Mouse (Mus musculus): ENCODE data around the gene Caln1. TPM values are rescaled to one million over a fixed set of nuclear protein-coding genes. Genes with fewer than 3 reads are reported as not detected.

The Caln1 gene
- polyA plus RNA-seq, 1 experiment from 2014 or later = 49.3 TPM

DNA sequence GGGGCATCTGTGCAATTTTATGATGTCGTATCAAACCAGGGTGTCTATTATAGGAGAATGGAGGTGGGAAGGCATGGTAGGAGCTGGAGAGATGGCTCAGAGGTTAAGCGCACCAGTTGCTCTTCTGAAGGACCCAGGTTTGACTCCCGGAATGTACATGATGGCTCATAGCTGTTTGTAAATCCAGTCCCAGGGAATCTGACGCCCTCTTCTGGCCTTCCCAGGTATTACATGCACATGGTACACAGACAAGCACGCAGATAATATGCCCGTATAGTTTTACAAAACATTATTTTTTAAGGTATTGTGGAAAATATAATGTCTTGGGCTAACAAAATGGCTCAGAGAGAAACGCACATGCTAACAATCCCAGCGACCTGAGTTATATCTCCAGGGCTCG lies 443.8 kb downstream of the Caln1 start:
- Histone ChIP-seq H3K36me3 (ENCODE audit: control insufficient read depth, insufficient read depth, low read length) (no peaks in the 10 kb centered on the region), H3K9ac (ENCODE audit: low read depth, low read length) (no peak overlapping the region), H3K9me3 (ENCODE audit: control insufficient read depth, low read length) (no peaks in the 10 kb centered on the region), H3K4me3 (ENCODE audit: low read length) (no peak overlapping the region), H3K27me3 (replicated peaks; ENCODE audit: control insufficient read depth, insufficient read depth, low read length) (no peaks in the 10 kb centered on the region), H3K4me1 (ENCODE audit: control insufficient read depth, insufficient read depth, low read depth, low read length) (no peaks in the 10 kb centered on the region), H3K4me2 (ENCODE audit: low read length) (no peak overlapping the region), H3K27ac (ENCODE audit: low read depth, low read length) (no peak overlapping the region)
- 89% methylated on average over 9 of the region's 9 CpGs for WGBS
- no peak for ATAC-seq

DNA sequence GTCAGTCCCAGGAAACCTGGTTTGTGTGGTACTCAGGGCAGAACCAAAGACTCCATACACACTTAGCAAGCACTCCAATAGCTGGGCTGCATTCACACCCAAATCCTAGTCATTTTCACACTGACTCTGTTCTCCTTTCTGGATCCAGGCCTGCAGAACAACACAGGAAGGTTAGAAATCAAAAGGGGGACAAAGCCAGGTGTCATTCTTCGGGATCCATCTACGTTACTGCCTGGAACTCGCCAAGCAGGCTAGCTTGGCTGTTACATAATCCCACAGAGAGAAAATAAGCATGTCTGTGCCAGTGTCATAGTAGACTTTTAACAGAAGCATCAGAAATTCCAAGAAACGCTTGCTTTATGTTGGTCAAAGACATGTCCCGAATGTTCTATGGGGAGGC lies 446.1 kb downstream of the Caln1 start:
- Histone ChIP-seq H3K27ac (ENCODE audit: low read depth, low read length) (no peak overlapping the region), H3K27me3 (replicated peaks; ENCODE audit: control insufficient read depth, insufficient read depth, low read length) (no peaks in the 10 kb centered on the region), H3K9ac (ENCODE audit: low read depth, low read length) (no peak overlapping the region), H3K9me3 (ENCODE audit: control insufficient read depth, low read length) (no peaks in the 10 kb centered on the region), H3K4me2 (ENCODE audit: low read length) (no peak overlapping the region), H3K4me1 (ENCODE audit: control insufficient read depth, insufficient read depth, low read depth, low read length) (no peaks in the 10 kb centered on the region), H3K4me3 (ENCODE audit: low read length) (no peak overlapping the region), H3K36me3 (ENCODE audit: control insufficient read depth, insufficient read depth, low read length) (no peaks in the 10 kb centered on the region)
- 90% methylated on average over 5 of the region's 5 CpGs for WGBS
- ATAC-seq = no peak

DNA sequence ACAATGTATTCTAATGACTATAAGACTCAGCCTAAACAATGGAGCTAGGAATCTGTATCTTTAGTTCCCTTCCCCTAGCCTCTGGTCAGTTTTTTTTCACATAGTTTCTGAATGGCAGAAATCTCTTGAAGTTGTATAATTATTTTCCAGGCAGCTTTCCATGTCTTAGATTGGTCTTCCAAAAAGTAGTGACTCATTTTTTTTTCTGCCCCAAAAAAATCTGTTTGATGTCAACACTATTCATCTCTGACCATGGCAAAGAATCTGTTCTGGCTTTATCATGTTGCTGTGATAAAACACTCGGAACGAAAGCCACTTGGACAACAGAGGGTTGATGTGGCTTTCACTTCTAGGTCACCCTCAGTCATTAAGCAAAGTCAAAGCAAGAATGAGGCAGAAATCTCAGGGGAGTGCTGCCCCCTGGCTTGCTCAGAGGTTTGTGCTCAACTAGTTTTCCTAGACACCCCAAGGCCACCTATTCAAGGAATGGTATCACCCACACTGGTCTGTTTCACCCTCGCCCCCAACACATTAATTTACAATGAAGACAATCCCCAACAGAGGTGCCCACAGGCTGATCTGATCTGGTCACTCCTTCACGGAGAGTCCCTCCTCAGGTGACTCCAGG lies 450.9 kb downstream of the Caln1 start:
- no peaks in the 10 kb centered on the region for H3K9me3 ChIP-seq (ENCODE audit: control insufficient read depth, low read length)
- no peak for ATAC-seq
- H3K4me2 ChIP-seq (ENCODE audit: low read length) = no peak overlapping the region
- no peak overlapping the region for H3K9ac ChIP-seq (ENCODE audit: low read depth, low read length)
- H3K4me3 ChIP-seq (ENCODE audit: low read length) = no peak overlapping the region
- no peaks in the 10 kb centered on the region for H3K27me3 ChIP-seq (replicated peaks; ENCODE audit: control insufficient read depth, insufficient read depth, low read length)
- no peaks in the 10 kb centered on the region for H3K4me1 ChIP-seq (ENCODE audit: control insufficient read depth, insufficient read depth, low read depth, low read length)
- no peak overlapping the region for H3K27ac ChIP-seq (ENCODE audit: low read depth, low read length)
- H3K36me3 ChIP-seq (ENCODE audit: control insufficient read depth, insufficient read depth, low read length) = no peaks in the 10 kb centered on the region
- WGBS = 83% methylated on average over 4 of the region's 4 CpGs

DNA sequence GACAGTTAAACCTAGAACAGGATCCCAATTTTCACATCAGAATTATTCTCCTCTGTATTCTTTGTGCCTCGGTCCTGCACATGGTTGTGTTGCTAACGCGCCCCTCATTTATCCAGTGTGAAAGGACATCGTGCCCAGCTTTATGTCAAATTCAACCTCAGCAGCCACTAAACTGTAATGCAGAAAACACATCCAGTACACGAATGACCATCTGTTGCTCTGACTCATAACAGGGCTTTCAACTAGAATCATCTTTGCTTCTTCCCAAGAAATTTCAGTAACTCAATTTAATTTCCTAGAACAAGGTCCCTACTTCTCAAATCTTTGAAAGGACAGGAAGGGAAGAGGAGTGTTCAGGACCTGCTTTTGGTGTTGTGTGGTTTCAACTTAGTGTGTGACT lies 451.4 kb downstream of the Caln1 start:
- Histone ChIP-seq H3K9ac (ENCODE audit: low read depth, low read length) (no peak overlapping the region), H3K27ac (ENCODE audit: low read depth, low read length) (no peak overlapping the region), H3K27me3 (replicated peaks; ENCODE audit: control insufficient read depth, insufficient read depth, low read length) (no peaks in the 10 kb centered on the region), H3K4me3 (ENCODE audit: low read length) (no peak overlapping the region), H3K36me3 (ENCODE audit: control insufficient read depth, insufficient read depth, low read length) (no peaks in the 10 kb centered on the region), H3K4me2 (ENCODE audit: low read length) (no peak overlapping the region), H3K9me3 (ENCODE audit: control insufficient read depth, low read length) (no peaks in the 10 kb centered on the region), H3K4me1 (ENCODE audit: control insufficient read depth, insufficient read depth, low read depth, low read length) (no peaks in the 10 kb centered on the region)
- no peak for ATAC-seq
- WGBS = 91% methylated on average over 5 of the region's 5 CpGs

DNA sequence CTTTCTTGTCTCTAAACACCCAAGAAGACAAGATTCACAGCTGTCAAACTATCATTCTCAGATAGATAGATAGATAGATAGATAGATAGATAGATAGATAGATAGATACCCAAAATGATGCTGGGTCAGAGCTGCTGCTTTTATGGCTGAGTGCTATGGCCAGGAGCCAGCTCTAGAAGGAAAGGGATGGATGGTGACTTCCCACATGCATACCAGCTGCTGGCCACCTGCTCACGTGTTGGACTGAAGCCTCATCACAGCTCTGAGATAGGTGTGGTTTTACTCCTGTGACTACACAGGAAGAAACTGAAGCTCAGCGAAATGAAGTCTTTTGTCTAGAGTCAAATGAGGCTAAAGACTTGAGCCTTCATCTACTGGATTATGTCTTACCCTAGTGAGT lies 456.5 kb downstream of the Caln1 start:
- Histone ChIP-seq H3K36me3 (ENCODE audit: control insufficient read depth, insufficient read depth, low read length) (no peaks in the 10 kb centered on the region), H3K9ac (ENCODE audit: low read depth, low read length) (no peak overlapping the region), H3K4me3 (ENCODE audit: low read length) (no peak overlapping the region), H3K4me1 (ENCODE audit: control insufficient read depth, insufficient read depth, low read depth, low read length) (no peaks in the 10 kb centered on the region), H3K27me3 (replicated peaks; ENCODE audit: control insufficient read depth, insufficient read depth, low read length) (no peaks in the 10 kb centered on the region), H3K4me2 (ENCODE audit: low read length) (no peak overlapping the region), H3K27ac (ENCODE audit: low read depth, low read length) (no peak overlapping the region), H3K9me3 (ENCODE audit: control insufficient read depth, low read length) (no peaks in the 10 kb centered on the region)
- WGBS = 80% methylated on average over 2 of the region's 2 CpGs
- no peak for ATAC-seq

DNA sequence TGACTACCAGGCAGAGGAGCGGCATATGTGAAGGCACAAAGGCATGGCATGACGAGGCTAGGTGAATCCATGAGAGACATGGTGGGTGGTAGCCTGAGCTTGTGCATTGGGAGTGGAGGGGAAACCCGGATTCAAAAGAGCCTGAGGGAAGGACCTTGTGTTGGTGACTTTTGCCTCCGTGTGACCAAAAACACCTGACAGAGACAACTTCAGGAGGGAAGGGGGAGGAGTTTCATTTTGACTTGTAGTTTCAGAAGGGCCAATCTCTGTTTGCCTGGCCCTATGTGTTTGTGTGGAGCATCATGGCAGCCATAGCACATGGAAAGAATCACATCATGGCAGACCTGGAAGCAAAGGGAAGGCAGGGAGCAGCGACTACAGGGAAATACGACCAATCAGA lies 479.3 kb downstream of the Caln1 start:
- Histone ChIP-seq H3K9me3 (ENCODE audit: control insufficient read depth, low read length) (no peaks in the 10 kb centered on the region), H3K4me2 (ENCODE audit: low read length) (no peak overlapping the region), H3K27me3 (replicated peaks; ENCODE audit: control insufficient read depth, insufficient read depth, low read length) (no peaks in the 10 kb centered on the region), H3K4me3 (ENCODE audit: low read length) (no peak overlapping the region), H3K9ac (ENCODE audit: low read depth, low read length) (no peak overlapping the region), H3K4me1 (ENCODE audit: control insufficient read depth, insufficient read depth, low read depth, low read length) (peaks cover 4% of the 10 kb centered on the region; the same call in 1 of the 2 replicates), H3K27ac (ENCODE audit: low read depth, low read length) (no peak overlapping the region), H3K36me3 (ENCODE audit: control insufficient read depth, insufficient read depth, low read length) (no peaks in the 10 kb centered on the region)
- 89% methylated on average over 6 of the region's 6 CpGs for WGBS
- no peak for ATAC-seq

DNA sequence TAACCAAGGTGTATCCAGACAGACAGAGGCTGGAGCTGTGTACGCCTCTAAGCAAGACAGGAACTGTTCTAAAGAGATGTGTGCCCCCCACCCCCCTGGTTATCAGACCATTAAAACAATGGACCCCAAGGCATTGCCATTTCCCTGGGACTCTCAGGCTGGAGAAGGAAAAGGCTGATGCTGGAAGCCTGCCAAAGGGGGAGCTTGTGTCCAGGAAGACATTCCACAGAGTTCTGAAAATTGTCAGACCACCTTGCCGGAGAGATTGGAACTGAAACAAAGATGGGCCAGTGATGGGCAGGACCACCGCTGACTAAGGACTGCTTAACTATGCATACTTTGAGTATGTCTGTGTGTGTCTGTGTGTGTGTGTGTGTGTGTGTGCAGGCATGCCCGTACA lies 480.4 kb downstream of the Caln1 start:
- Histone ChIP-seq H3K4me2 (ENCODE audit: low read length) (no peak overlapping the region), H3K27me3 (replicated peaks; ENCODE audit: control insufficient read depth, insufficient read depth, low read length) (no peaks in the 10 kb centered on the region), H3K9ac (ENCODE audit: low read depth, low read length) (no peak overlapping the region), H3K27ac (ENCODE audit: low read depth, low read length) (no peak overlapping the region), H3K4me1 (ENCODE audit: control insufficient read depth, insufficient read depth, low read depth, low read length) (peaks cover 4% of the 10 kb centered on the region; the same call in 1 of the 2 replicates), H3K9me3 (ENCODE audit: control insufficient read depth, low read length) (no peaks in the 10 kb centered on the region), H3K4me3 (ENCODE audit: low read length) (no peak overlapping the region), H3K36me3 (ENCODE audit: control insufficient read depth, insufficient read depth, low read length) (no peaks in the 10 kb centered on the region)
- ATAC-seq = no peak
- 57% methylated on average over 4 of the region's 4 CpGs for WGBS

DNA sequence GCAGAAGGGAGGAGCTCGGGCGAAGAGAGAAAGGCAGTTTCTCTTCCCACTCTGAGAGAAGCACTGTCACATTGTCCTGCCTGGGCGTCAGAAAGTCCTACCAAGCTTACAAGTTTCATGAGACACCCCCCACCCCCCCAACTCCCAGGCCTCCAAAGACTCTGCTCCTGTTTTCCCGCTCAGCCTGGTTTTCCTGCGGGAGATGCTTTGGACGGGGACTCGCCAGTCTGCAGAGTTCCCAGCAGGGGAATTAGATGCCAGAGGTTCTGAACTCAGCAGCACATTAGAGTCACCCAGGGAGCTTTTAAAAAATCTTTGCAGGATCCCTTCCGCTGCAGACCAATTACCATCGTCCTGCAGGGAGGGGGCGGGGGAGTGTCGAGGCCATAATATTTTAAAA lies 482.9 kb downstream of the Caln1 start:
- no peaks in the 10 kb centered on the region for H3K9me3 ChIP-seq (ENCODE audit: control insufficient read depth, low read length)
- H3K4me3 ChIP-seq (ENCODE audit: low read length) = no peak overlapping the region
- H3K9ac ChIP-seq (ENCODE audit: low read depth, low read length) = peak overlapping the region; percentile 22; the same call in 1 of the 2 replicates
- no peak overlapping the region for H3K27ac ChIP-seq (ENCODE audit: low read depth, low read length)
- 11% methylated on average over 11 of the region's 11 CpGs for WGBS
- no peaks in the 10 kb centered on the region for H3K27me3 ChIP-seq (replicated peaks; ENCODE audit: control insufficient read depth, insufficient read depth, low read length)
- H3K4me1 ChIP-seq (ENCODE audit: control insufficient read depth, insufficient read depth, low read depth, low read length) = peaks cover 4% of the 10 kb centered on the region; the same call in 1 of the 2 replicates
- ATAC-seq = no peak
- H3K36me3 ChIP-seq (ENCODE audit: control insufficient read depth, insufficient read depth, low read length) = no peaks in the 10 kb centered on the region
- H3K4me2 ChIP-seq (ENCODE audit: low read length) = peak overlapping the region; percentile 38; the same call in 1 of the 2 replicates

DNA sequence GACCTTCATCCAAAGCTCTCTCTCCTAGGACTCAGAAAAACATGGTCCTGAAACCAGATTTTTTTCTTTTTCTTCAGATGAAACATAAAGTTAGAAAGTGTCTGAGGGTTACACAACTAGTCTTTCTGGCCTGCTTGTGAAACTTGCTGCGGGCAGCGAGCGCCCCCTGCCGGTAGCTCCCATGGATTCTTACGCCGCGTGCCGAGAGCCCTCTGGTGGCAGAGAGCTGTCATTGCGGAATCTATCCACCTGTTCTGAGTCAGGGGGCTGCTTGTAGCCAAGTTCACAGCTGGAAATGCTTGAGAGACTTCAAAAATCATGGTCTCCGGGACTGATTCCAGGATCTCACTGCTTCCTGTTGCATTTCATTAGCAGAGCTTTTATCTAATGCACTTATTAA lies 484.1 kb downstream of the Caln1 start:
- H3K4me3 ChIP-seq (ENCODE audit: low read length) = no peak overlapping the region
- 1% methylated on average over 10 of the region's 10 CpGs for WGBS
- ATAC-seq = peak; percentile 54; the same call in 1 of the 2 replicates

More for the DNA sequence above, 484.1 kb downstream of the Caln1 start:
- H3K4me2 ChIP-seq (ENCODE audit: low read length) = no peak overlapping the region
- H3K9ac ChIP-seq (ENCODE audit: low read depth, low read length) = no peak overlapping the region
- H3K4me1 ChIP-seq (ENCODE audit: control insufficient read depth, insufficient read depth, low read depth, low read length) = peaks cover 4% of the 10 kb centered on the region; the same call in 1 of the 2 replicates
- no peaks in the 10 kb centered on the region for H3K27me3 ChIP-seq (replicated peaks; ENCODE audit: control insufficient read depth, insufficient read depth, low read length)
- no peaks in the 10 kb centered on the region for H3K36me3 ChIP-seq (ENCODE audit: control insufficient read depth, insufficient read depth, low read length)
- H3K27ac ChIP-seq (ENCODE audit: low read depth, low read length) = no peak overlapping the region
- no peaks in the 10 kb centered on the region for H3K9me3 ChIP-seq (ENCODE audit: control insufficient read depth, low read length)

All from hindbrain, embryonic 16.5 days (tissue).